Mouse (Mus musculus) cerebellum, adult 2 months (tissue): Measurements from ENCODE around the gene Pdcd2l.
"Not testable (repeated sequence)": the region's sequence is repeated elsewhere in the genome, so short reads cannot be mapped to it uniquely, and the experiment has no call there.

Experiments
- CTCF ChIP-seq: fragments of 200-500 bp; IDR thresholded peaks from 2 replicates; pipeline ENCODE4 v1.5.1; 2011; ENCODE audit warnings: low read depth, mild to moderate bottlenecking, control low read depth, low read length, moderate library complexity, borderline replicate concordance; ENCODE audit not compliant: insufficient read depth
- POLR2A ChIP-seq: fragments of 200-500 bp; IDR thresholded peaks from 2 replicates; pipeline ENCODE4 v1.6.1; 2011; ENCODE audit warnings: low read length, control low read depth, borderline replicate concordance; ENCODE audit not compliant: insufficient read depth

- TF ChIP-seq CTCF, POLR2A: not testable (repeated sequence)
Measured at GRCm38 (mm10) chr7:34202147-34202546, 5.7 kb upstream of the Pdcd2l start.
